Mouse (Mus musculus): ENCODE results near the gene Homer1.

DNA sequence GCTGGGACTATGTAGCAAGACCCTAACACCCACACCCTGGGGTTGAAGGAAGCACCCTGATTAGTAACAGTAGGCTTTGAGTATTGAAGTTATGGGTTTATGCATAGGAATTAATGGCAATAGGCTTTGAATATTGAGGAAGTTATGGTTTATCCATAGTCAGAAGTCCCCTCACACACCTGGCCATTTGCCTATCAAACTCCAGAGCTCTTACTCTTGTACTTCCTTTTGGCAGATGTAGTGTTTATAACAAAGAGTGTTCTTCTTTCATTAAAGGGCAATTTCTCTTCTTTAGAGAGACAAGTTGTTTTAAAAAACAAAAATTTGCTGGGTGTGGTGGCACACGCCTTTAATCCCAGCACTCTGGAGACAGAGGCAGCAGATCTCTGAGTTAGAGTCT is 79.1 kb downstream of the Homer1 start:
- TF ChIP-seq CTCF (IDR thresholded peaks at IDR 0.05; ENCODE audit: control insufficient read depth, insufficient read depth, insufficient read length) (no peak), MYOG (IDR thresholded peaks at IDR 0.05; ENCODE audit: control insufficient read depth, extremely low read depth, insufficient read length) (no peak), MYOD1 (IDR thresholded peaks at IDR 0.05; ENCODE audit: control insufficient read depth, insufficient read length, low read depth) (no peak), USF1 (IDR thresholded peaks at IDR 0.05; ENCODE audit: low read depth) (no peak), FOSL1 (IDR thresholded peaks at IDR 0.05; ENCODE audit: insufficient read depth, low read length, poor library complexity, severe bottlenecking) (no peak), MAX (IDR thresholded peaks at IDR 0.05) (no peak)
